Mouse (Mus musculus) left cerebral cortex, adult 2 months (tissue): ENCODE data around the gene Mki67. TPM values are rescaled to one million over a fixed set of nuclear protein-coding genes. Genes with fewer than 3 reads are reported as not detected.

ENCODE experiments used
- DNase-seq, 2 experiments: peaks; one replicate each; pipeline ENCODE4 v3.0.0; 2021 to 2022; ENCODE audit warnings: low spot score in 2 of 2, mixed read lengths in 1 of 2; ENCODE audit errors: extremely low spot score in 1 of 2
- H3K27ac ChIP-seq: fragments of 200-600 bp; 2 replicates; pipeline ENCODE4 v1.8.1; 2022
- H3K4me3 ChIP-seq: fragments of 200-600 bp; 2 replicates; pipeline ENCODE4 v1.8.1; 2022
- CTCF ChIP-seq: fragments of 200-600 bp; IDR thresholded peaks from 2 replicates; pipeline ENCODE4 v1.8.1; 2022; ENCODE audit warnings: antibody characterized with exemption, mild to moderate bottlenecking, moderate library complexity
- intact Hi-C: fragments of 180-260 bp; cut with DNase I; formaldehyde crosslinking; loops from one replicate; pipeline ENCODE4 v1.15.1; 2025
- total RNA-seq, 2 experiments: library from RNA; stranded (reverse); gene quantifications; 2 replicates each; pipeline ENCODE4 v1.2.3; 2021

The Mki67 gene
- total RNA-seq, 2 experiments from 2014 or later: 0.35 to 0.41 TPM

DNA sequence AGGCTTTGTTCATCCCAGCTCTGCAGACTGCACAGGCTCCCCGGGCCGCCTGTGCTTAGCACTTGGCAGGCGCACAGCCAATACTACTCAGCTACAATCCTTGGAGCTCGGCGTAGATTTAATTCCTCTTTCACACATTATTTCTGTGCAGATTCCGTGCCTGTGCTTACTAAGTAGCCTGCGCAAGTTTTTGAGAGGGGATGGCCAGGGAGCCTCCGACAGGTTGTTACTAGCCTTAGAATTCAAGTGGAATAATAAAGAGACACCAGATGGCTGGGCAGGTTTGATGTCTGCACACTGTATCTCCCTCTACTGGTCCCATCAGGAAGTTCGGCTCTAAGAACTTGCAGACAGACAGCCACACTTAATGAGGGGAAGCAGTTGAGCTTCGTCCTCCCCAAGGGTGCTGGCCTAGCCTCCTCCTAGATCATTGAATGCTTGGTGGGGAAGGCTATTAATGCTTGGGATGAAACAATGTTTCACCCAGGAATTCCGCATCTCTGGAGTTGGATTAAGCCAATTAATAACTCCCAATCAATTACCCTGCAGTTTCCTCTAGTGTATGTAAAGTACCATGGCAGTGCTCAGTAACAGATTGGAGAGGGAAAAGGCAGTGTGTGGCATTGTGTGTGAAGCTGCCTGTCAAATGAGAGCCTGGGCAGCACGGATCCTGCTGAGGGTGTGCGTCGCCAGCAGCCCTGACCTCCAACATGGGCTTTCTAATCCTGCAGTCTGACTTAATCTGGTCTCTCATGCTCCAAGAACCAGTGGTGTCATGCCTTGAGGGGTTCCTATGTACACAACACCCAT, 74.3 kb downstream of the Mki67 start:
- DNase-seq: peak; percentile 37 to 59
- H3K27ac ChIP-seq: no peak overlapping the region
- H3K4me3 ChIP-seq: no peak overlapping the region
- intact Hi-C loops: no loop called here
- TF ChIP-seq CTCF: peak; percentile 80

Other genes with a start within 250 kb of the Mki67 start
- gene Clrn3, start 187.7 kb downstream of the Mki67 start, total RNA-seq: not detected
- 10 to 100 TPM; 23.5 to 28.0 TPM for gene Ptpre, start 178.9 kb downstream of the Mki67 start, total RNA-seq